Mouse (Mus musculus): Measurements from ENCODE around the gene Nhlrc4. TPM values are rescaled to one million over a fixed set of nuclear protein-coding genes. Genes with fewer than 3 reads are reported as not detected.

Nhlrc4 gene
- total and polyA plus RNA-seq, 3 experiments = 0.33 to 2.7 (median 0.38) TPM

DNA sequence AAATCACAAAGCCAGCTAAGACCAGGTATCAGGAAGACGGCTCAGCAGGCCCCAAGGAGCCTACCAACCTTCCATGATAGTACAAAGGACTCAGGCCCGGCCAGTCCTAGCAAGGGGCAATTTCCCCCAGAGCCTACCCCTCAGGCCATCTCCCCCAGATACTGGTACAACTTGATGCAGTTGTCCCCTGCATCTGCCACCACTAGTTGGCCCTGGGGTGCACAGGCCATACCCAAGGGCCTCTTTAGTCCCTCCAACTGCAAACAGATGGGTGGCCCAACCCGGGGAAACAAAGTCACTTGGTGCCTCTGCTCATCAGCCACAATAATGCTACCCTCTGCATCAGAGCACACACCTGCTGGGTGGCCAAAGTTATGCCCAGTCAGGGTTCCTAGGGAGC, 1.5 kb downstream of the Nhlrc4 start:
- Histone ChIP-seq H3K4me1 (ENCODE audit: insufficient read depth, low read depth, low read length) (peaks cover 83% of the 10 kb centered on the region), H3K4me3 (ENCODE audit: low read depth, low read length) (peak overlapping the region; percentile 90; the same call in 1 of the 2 replicates)

DNA sequence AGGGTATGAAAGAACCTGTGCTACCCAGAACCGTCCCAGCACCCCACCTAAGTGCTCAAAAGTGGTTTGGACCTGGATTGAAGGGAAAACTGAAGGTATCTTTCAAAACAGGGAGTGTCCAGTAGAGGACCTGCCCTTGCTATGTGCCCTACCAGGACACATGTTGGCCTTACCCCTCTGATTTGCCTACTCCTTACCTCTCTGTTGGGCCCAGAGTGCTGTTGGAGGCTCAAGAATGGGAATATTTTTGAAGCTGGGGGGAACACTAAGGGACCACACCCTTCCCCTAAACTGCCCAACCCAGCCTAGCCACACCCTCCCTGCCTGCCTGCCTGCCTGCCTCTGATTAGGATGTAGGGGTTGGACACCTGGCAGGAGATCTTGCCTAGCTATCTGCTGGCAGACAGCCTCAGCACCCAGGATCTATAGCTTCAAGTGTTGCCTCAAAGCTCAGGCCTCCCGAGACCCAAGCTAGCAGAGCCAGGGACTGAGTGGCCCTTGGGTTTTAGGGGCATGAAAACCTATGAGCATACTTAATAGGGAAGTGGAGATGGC, 2.1 kb downstream of the Nhlrc4 start:
- Histone ChIP-seq H3K4me1 (ENCODE audit: insufficient read depth, low read depth, low read length) (peaks cover 79% of the 10 kb centered on the region), H3K9me3 (replicated peaks) (no peaks in the 10 kb centered on the region), H3K27me3 (ENCODE audit: insufficient read depth, low read length) (no peaks in the 10 kb centered on the region), H3K36me3 (replicated peaks) (peaks cover 30% of the 10 kb centered on the region), H3K4me3 (ENCODE audit: low read depth, low read length) (peak overlapping the region; percentile 90)
- peak; percentile 83 for DNase-seq (ENCODE audit: low spot score)
- peak; percentile 85 for TF ChIP-seq TAL1 (conservative IDR thresholded peaks at IDR 0.05; ENCODE audit: low read depth, low read length)
- TF ChIP-seq CTCF (IDR thresholded peaks at IDR 0.05; ENCODE audit: low read depth, low read length) = no peak
- no peak for TF ChIP-seq GATA2 (IDR thresholded peaks at IDR 0.05; ENCODE audit: borderline replicate concordance, low read depth, low read length)
- no peak for TF ChIP-seq POLR2AphosphoS5 (IDR thresholded peaks at IDR 0.05; ENCODE audit: insufficient replicate concordance, low read depth, low read length)
- peak; percentile 82 for ATAC-seq (ENCODE audit: extremely low read depth, insufficient number of reproducible peaks, low FRiP score, poor library complexity, severe bottlenecking)

More for the DNA sequence above, 1.5 kb downstream of the Nhlrc4 start:
- Histone ChIP-seq H3K36me3 (replicated peaks) (peaks cover 24% of the 10 kb centered on the region), H3K27me3 (ENCODE audit: insufficient read depth, low read length) (no peaks in the 10 kb centered on the region), H3K9me3 (replicated peaks) (no peaks in the 10 kb centered on the region)
- DNase-seq (ENCODE audit: low spot score) (no peak), ATAC-seq (ENCODE audit: extremely low read depth, insufficient number of reproducible peaks, low FRiP score, poor library complexity, severe bottlenecking) (no peak)
- TF ChIP-seq TAL1 (conservative IDR thresholded peaks at IDR 0.05; ENCODE audit: low read depth, low read length) (no peak), GATA1 (IDR thresholded peaks at IDR 0.05; ENCODE audit: borderline replicate concordance, low read length) (no peak), CTCF (IDR thresholded peaks at IDR 0.05; ENCODE audit: low read depth, low read length) (no peak), GATA2 (IDR thresholded peaks at IDR 0.05; ENCODE audit: borderline replicate concordance, low read depth, low read length) (no peak), POLR2AphosphoS5 (IDR thresholded peaks at IDR 0.05; ENCODE audit: insufficient replicate concordance, low read depth, low read length) (no peak)

DNA sequence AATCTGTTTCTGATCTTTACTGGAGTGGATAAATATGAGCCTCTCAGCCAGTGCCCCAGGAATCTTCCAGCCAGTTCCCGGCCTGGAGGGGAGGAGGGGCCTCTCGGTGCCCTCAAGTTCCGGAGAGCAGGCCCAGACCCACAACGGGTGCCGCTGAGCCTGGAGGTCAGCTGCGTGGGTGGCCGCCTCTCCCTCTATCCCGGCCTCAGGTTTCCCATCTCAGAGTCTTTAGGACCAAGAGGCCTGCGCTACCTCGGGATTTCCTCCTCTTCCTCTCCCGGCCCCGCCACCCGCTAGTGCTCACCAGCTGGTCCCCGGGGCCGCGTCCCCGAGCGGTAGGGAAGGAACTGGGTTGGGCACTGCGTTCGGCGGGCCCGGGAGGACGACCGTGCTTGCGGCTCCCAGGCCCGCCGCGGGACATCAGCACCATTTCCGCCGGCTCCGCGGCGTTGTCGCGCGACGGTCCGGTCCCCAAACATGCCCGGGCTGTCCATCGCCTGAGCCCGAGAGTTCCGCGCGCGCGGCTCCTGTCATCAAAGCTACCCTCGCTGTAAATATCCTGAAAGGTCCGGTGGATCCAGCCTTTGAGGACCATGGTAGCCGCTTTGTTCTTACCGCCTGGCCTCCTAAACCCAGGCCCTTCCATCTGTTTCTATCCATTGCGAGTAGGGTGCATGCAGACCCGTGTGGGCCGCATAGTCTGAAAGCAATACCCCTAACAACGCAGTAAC, 3.1 kb downstream of the Nhlrc4 start:
- DNase-seq (ENCODE audit: low spot score) = peak; percentile 74
- peaks cover 80% of the 10 kb centered on the region for H3K4me1 ChIP-seq (ENCODE audit: insufficient read depth, low read depth, low read length)

DNA sequence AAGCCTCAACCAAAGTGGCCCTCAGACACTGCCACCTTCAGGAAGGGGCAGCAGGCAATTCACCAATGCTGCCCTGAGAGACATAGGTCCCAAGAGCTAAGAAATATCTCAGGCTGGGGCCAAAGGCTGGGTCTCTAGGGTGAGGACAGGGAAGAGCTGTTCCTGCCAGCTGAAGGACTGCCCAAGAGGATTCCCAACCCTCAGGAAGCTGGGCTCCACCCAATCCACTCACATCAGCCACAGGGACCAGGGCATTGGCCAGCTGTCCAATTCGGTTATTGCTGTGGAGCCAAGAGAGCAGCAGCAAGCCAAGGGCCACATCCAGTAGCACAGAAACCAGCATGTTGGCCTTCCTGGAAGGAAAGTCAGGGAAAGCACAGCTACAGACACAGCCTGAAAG, 10.2 kb downstream of the Nhlrc4 start:
- ATAC-seq (ENCODE audit: extremely low read depth, insufficient number of reproducible peaks, low FRiP score, poor library complexity, severe bottlenecking) = no peak
- H3K27me3 ChIP-seq (ENCODE audit: insufficient read depth, low read length) = no peaks in the 10 kb centered on the region
- H3K4me3 ChIP-seq (ENCODE audit: low read depth, low read length) = no peak overlapping the region
- no peak for TF ChIP-seq POLR2AphosphoS5 (IDR thresholded peaks at IDR 0.05; ENCODE audit: insufficient replicate concordance, low read depth, low read length)
- no peak for TF ChIP-seq CTCF (IDR thresholded peaks at IDR 0.05; ENCODE audit: low read depth, low read length)
- TF ChIP-seq GATA2 (IDR thresholded peaks at IDR 0.05; ENCODE audit: borderline replicate concordance, low read depth, low read length) = no peak
- no peak for TF ChIP-seq GATA1 (IDR thresholded peaks at IDR 0.05; ENCODE audit: borderline replicate concordance, low read length)
- no peak for TF ChIP-seq TAL1 (conservative IDR thresholded peaks at IDR 0.05; ENCODE audit: low read depth, low read length)
- H3K9me3 ChIP-seq (replicated peaks) = no peaks in the 10 kb centered on the region
- DNase-seq (ENCODE audit: low spot score) = no peak
- peaks cover 28% of the 10 kb centered on the region for H3K4me1 ChIP-seq (ENCODE audit: insufficient read depth, low read depth, low read length)
- peaks cover 97% of the 10 kb centered on the region for H3K36me3 ChIP-seq (replicated peaks)

More for the DNA sequence above, 3.1 kb downstream of the Nhlrc4 start:
- Histone ChIP-seq H3K36me3 (replicated peaks) (peaks cover 40% of the 10 kb centered on the region), H3K9me3 (replicated peaks) (no peaks in the 10 kb centered on the region), H3K27me3 (ENCODE audit: insufficient read depth, low read length) (no peaks in the 10 kb centered on the region), H3K4me3 (ENCODE audit: low read depth, low read length) (peak overlapping the region; percentile 90)
- ATAC-seq (ENCODE audit: extremely low read depth, insufficient number of reproducible peaks, low FRiP score, poor library complexity, severe bottlenecking) = no peak
- TF ChIP-seq GATA1 (IDR thresholded peaks at IDR 0.05; ENCODE audit: borderline replicate concordance, low read length) (no peak), GATA2 (IDR thresholded peaks at IDR 0.05; ENCODE audit: borderline replicate concordance, low read depth, low read length) (no peak), POLR2AphosphoS5 (IDR thresholded peaks at IDR 0.05; ENCODE audit: insufficient replicate concordance, low read depth, low read length) (no peak), CTCF (IDR thresholded peaks at IDR 0.05; ENCODE audit: low read depth, low read length) (no peak), TAL1 (conservative IDR thresholded peaks at IDR 0.05; ENCODE audit: low read depth, low read length) (no peak)

DNA sequence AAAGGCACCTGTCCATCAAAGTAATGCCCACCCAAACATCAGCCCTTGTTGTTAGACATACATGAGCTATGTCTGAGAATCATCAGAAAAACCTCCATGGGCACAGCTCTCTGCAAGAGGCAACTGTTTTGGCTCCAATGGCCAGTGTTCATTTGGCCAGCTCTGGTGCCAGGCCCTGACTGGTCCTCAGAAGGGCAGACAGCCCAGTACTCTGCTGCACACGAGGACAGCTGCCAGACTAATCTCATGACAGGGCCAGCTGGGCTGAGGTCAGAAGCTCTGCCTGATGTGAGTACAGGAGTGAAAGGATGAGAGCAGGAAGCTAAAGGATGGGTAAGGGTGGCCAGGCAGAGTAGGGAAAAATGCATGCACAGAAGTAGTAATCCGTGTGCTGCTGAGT, 19.4 kb downstream of the Nhlrc4 start:
- Histone ChIP-seq H3K27me3 (ENCODE audit: insufficient read depth, low read length) (no peaks in the 10 kb centered on the region), H3K9me3 (replicated peaks) (no peaks in the 10 kb centered on the region), H3K4me3 (ENCODE audit: low read depth, low read length) (no peak overlapping the region), H3K4me1 (ENCODE audit: insufficient read depth, low read depth, low read length) (peaks cover 17% of the 10 kb centered on the region), H3K36me3 (replicated peaks) (peaks cover 74% of the 10 kb centered on the region)
- DNase-seq (ENCODE audit: low spot score) (no peak), ATAC-seq (ENCODE audit: extremely low read depth, insufficient number of reproducible peaks, low FRiP score, poor library complexity, severe bottlenecking) (no peak)
- no peak for TF ChIP-seq CTCF (IDR thresholded peaks at IDR 0.05; ENCODE audit: low read depth, low read length)

DNA sequence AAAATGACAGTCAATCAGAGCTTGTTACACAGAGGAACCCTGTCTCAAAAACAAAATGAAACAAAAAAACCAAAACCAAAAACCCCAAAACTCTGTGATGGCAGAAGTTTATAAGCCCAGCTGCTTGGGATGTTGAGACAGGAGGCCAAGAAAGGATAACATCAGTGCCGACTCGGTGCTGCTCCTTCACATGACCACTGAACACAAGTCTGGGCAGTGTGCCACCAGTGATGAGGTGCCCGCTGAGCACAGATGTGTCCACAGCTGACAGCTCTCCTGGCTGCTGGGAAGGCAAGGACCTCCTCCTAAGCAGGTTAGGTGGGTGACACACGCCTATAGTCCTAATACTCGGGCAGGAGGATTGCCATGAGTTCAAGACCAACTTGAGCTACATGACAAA, 22.6 kb downstream of the Nhlrc4 start:
- H3K36me3 ChIP-seq (replicated peaks) = peaks cover 57% of the 10 kb centered on the region
- H3K9me3 ChIP-seq (replicated peaks) = no peaks in the 10 kb centered on the region
- TF ChIP-seq GATA1 (IDR thresholded peaks at IDR 0.05; ENCODE audit: borderline replicate concordance, low read length) = no peak
- TF ChIP-seq GATA2 (IDR thresholded peaks at IDR 0.05; ENCODE audit: borderline replicate concordance, low read depth, low read length) = no peak
- TF ChIP-seq POLR2AphosphoS5 (IDR thresholded peaks at IDR 0.05; ENCODE audit: insufficient replicate concordance, low read depth, low read length) = no peak
- no peak for TF ChIP-seq CTCF (IDR thresholded peaks at IDR 0.05; ENCODE audit: low read depth, low read length)
- no peak for TF ChIP-seq TAL1 (conservative IDR thresholded peaks at IDR 0.05; ENCODE audit: low read depth, low read length)
- DNase-seq (ENCODE audit: low spot score) (no peak), ATAC-seq (ENCODE audit: extremely low read depth, insufficient number of reproducible peaks, low FRiP score, poor library complexity, severe bottlenecking) (no peak)
- H3K4me3 ChIP-seq (ENCODE audit: low read depth, low read length) = no peak overlapping the region
- peaks cover 36% of the 10 kb centered on the region for H3K4me1 ChIP-seq (ENCODE audit: insufficient read depth, low read depth, low read length)
- H3K27me3 ChIP-seq (ENCODE audit: insufficient read depth, low read length) = no peaks in the 10 kb centered on the region
